Mouse (Mus musculus): Measurements from ENCODE around the gene Svs1. TPM values are rescaled to one million over a fixed set of nuclear protein-coding genes. Genes with fewer than 3 reads are reported as not detected.

Gene Svs1
- polyA plus RNA-seq, 1 experiment from 2014 or later, result not detected

DNA sequence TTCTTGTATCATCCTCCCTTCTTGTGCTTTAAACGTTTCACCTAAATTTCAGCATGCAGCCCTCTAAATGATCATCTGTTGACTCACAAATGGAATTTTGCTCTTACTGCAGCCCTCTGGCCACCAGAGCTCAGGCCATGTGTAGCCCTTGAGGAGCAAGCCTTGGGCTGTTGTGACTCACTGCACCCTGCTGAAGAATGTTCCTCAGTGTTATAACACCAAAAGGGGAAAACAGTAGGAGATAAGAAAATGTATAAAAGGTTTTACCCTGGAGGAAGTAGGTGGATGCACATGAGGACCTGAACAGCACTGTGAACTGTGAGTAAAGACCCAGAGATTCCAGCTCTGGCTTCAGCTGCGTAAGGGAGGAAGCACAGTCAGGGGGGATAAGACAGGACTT lies 12.0 kb upstream of the Svs1 start, which contains the start of gene Doxl2:
Doxl2 (plus strand) TSS at position 301 of the 400 bp plus-strand sequence.
- Histone ChIP-seq H3K27ac (replicated peaks) (no peak within 1 kb of the TSS), H3K9me3 (replicated peaks) (no peaks in the 10 kb centered on the region), H3K4me2 (no peak within 1 kb of the TSS), H3K4me3 (replicated peaks) (no peak within 1 kb of the TSS), H3K36me3 (replicated peaks) (no peaks in the 10 kb centered on the region), H3K9ac (no peak within 1 kb of the TSS), H3K27me3 (no peaks in the 10 kb centered on the region), H3K4me1 (replicated peaks) (no peaks in the 10 kb centered on the region)
- WGBS (ENCODE audit: insufficient replicate concordance), result 57% methylated on average over 2 of the region's 2 CpGs
- no peak for ATAC-seq (ENCODE audit: insufficient read depth)

DNA sequence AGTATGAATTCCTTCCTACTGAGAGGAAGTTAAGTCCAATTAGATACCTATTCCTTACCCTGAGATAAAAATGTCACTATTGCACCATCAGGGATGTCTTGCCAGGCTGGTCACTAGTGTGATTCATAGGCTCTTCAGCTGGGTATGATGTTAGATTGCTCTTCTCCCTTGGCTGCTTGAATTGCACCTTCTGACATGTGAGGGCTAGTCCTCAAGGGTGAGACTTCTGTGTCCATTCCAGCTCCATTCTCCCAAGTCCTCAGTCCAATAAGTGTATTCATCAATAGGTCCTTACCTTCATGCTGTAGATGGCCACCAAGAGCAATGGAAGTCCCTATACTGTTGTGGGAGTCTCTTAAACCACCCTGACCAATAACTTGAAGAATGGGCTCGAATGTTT lies 7.0 kb upstream of the Svs1 start:
- no peaks in the 10 kb centered on the region for H3K27me3 ChIP-seq
- H3K4me1 ChIP-seq (replicated peaks), result no peaks in the 10 kb centered on the region
- no peak overlapping the region for H3K9ac ChIP-seq
- H3K36me3 ChIP-seq (replicated peaks), result no peaks in the 10 kb centered on the region
- no peak overlapping the region for H3K27ac ChIP-seq (replicated peaks)
- H3K4me2 ChIP-seq, result no peak overlapping the region
- no peak overlapping the region for H3K4me3 ChIP-seq (replicated peaks)
- H3K9me3 ChIP-seq (replicated peaks), result no peaks in the 10 kb centered on the region
- ATAC-seq (ENCODE audit: insufficient read depth), result no peak
- WGBS (ENCODE audit: insufficient replicate concordance), result 29% methylated on average over 1 of the region's 1 CpGs

DNA sequence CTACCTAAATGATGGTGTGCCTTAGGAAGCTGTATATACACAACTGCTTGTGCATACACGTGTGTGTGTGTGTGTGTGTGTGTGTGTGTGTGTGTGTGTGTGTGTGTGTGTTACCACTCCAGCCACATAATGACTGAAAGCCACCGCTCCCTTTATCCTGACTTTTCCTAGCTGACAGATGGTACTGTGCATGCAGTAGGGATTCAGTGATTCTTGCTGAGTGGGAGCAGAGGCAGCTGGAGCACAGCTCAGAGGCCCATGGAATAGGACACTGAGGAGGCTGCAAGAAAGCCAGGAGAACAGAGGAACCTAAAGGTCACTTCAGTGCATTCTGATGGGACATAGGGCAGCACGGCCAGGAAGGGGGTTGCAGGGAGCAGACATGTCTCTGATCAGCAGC lies 4.4 kb upstream of the Svs1 start:
- Histone ChIP-seq H3K27ac (replicated peaks) (no peak overlapping the region), H3K4me3 (replicated peaks) (no peak overlapping the region), H3K4me2 (no peak overlapping the region), H3K9me3 (replicated peaks) (no peaks in the 10 kb centered on the region), H3K4me1 (replicated peaks) (no peaks in the 10 kb centered on the region), H3K36me3 (replicated peaks) (no peaks in the 10 kb centered on the region), H3K27me3 (no peaks in the 10 kb centered on the region), H3K9ac (no peak overlapping the region)
- ATAC-seq (ENCODE audit: insufficient read depth), result no peak
- 45% methylated on average over 3 of the region's 3 CpGs for WGBS (ENCODE audit: insufficient replicate concordance)

DNA sequence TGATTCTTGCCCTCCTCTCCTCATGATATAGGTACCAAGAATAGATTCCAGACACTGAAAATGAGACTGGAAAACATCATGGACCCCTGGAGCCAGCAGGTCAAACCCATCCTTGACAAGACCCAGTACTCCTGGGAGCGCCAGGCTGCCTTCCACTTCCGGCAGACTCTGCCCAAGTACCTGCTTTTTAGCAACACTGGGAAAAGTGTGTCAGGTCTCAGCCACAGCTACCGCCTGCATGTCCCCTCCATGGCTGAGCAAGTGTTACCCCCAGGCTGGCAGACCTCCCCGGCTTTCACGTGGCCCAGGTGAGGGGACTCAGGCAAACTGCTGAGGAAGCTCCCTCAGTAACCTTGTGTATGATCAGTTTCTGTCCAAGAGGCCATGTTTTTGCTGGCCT lies 3.3 kb downstream of the Svs1 start:
- ATAC-seq (ENCODE audit: insufficient read depth), result no peak
- H3K27ac ChIP-seq (replicated peaks), result no peak overlapping the region
- no peak overlapping the region for H3K4me2 ChIP-seq
- no peaks in the 10 kb centered on the region for H3K27me3 ChIP-seq
- no peaks in the 10 kb centered on the region for H3K36me3 ChIP-seq (replicated peaks)
- no peaks in the 10 kb centered on the region for H3K9me3 ChIP-seq (replicated peaks)
- H3K4me3 ChIP-seq (replicated peaks), result no peak overlapping the region
- WGBS (ENCODE audit: insufficient replicate concordance), result 78% methylated on average over 5 of the region's 5 CpGs
- H3K9ac ChIP-seq, result no peak overlapping the region
- no peaks in the 10 kb centered on the region for H3K4me1 ChIP-seq (replicated peaks)

DNA sequence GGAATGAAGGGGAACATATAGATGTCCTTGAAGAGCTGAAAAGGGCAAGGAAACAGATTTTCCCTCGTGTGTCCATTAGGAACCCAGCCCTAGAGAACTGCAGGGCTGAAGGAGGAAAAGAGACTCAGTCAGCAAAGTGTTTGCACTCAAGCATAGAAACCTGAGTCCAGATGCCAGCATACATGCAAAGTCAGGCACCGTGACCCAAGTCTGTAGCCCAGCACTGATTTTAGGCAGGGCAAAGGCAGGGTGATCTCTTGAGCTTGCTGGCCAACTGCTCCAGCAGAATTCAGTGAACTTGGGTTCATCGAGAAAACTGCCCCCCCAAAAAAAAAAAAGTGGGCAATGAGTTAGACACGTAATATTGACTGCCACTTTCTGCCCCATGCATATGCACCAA lies 5.3 kb downstream of the Svs1 start:
- Histone ChIP-seq H3K4me1 (replicated peaks) (no peaks in the 10 kb centered on the region), H3K4me2 (no peak overlapping the region), H3K9ac (no peak overlapping the region), H3K4me3 (replicated peaks) (no peak overlapping the region), H3K9me3 (replicated peaks) (no peaks in the 10 kb centered on the region), H3K27me3 (no peaks in the 10 kb centered on the region), H3K36me3 (replicated peaks) (no peaks in the 10 kb centered on the region), H3K27ac (replicated peaks) (no peak overlapping the region)
- WGBS (ENCODE audit: insufficient replicate concordance), result 52% methylated on average over 4 of the region's 4 CpGs
- no peak for ATAC-seq (ENCODE audit: insufficient read depth)

DNA sequence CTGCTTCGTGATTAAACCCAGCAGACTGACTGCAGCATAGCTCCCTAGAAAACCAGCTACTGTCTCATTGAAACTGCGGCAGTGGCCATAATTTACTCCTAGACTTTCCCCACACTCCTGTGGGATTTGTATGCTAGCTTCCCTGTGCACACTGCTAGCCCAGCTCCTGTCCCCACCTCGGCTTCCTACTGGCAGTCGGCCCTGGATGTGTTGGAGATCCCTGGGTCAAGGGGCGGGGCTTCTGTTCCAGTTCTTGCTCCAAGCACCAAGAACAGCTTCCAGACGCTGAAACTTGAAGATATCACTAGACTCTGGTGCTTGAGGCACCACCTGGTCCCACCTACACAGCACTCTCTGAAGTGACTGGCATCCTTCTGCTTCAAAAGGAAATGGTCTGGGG lies 11.5 kb downstream of the Svs1 start:
- Histone ChIP-seq H3K27me3 (no peaks in the 10 kb centered on the region), H3K36me3 (replicated peaks) (no peaks in the 10 kb centered on the region), H3K9ac (no peak overlapping the region), H3K27ac (replicated peaks) (no peak overlapping the region), H3K9me3 (replicated peaks) (no peaks in the 10 kb centered on the region), H3K4me2 (no peak overlapping the region), H3K4me3 (replicated peaks) (no peak overlapping the region), H3K4me1 (replicated peaks) (no peaks in the 10 kb centered on the region)
- ATAC-seq (ENCODE audit: insufficient read depth), result no peak
- 59% methylated on average over 6 of the region's 6 CpGs for WGBS (ENCODE audit: insufficient replicate concordance)

DNA sequence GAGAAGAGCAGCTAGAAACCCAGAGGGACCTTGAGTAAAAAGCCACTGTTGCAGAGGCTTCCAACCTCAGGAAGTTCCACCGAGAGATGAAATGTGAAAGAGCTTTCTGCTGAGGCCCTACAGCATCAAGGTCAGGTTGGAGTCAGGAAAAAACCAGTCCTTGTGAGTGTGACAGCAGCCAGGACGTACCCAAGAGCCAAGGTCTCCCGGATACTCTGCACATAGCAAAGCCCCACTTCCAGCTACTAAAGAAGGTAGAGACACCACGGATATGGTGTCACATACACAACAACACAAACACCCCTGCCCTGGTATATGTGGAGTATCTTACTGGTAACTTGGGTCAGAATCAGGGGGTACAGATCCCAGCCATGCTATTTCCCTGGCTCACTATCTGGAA lies 12.1 kb downstream of the Svs1 start:
- no peak for ATAC-seq (ENCODE audit: insufficient read depth)
- no peak overlapping the region for H3K27ac ChIP-seq (replicated peaks)
- no peaks in the 10 kb centered on the region for H3K27me3 ChIP-seq
- no peak overlapping the region for H3K9ac ChIP-seq
- no peak overlapping the region for H3K4me3 ChIP-seq (replicated peaks)
- H3K9me3 ChIP-seq (replicated peaks), result no peaks in the 10 kb centered on the region
- H3K36me3 ChIP-seq (replicated peaks), result no peaks in the 10 kb centered on the region
- 60% methylated on average over 4 of the region's 4 CpGs for WGBS (ENCODE audit: insufficient replicate concordance)
- H3K4me2 ChIP-seq, result no peak overlapping the region
- no peaks in the 10 kb centered on the region for H3K4me1 ChIP-seq (replicated peaks)

DNA sequence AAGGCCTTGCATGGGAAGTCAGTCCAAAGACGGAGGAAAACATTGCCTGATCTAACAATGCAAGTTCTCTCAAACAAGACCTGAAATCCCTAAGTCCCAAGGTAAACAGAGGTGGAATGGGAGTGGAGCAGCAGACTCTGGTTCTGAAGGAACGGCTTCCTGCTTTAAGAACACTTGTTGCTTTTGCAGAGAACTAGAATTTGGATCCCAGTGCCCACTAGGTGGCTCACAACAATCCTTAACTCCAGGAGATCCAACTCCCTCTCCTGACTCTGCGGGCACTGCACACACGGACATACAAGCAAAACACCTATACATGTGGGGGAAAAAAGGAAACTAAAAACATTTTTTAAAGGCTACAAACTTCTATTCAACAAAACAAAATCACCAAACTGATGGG lies 16.7 kb downstream of the Svs1 start:
- Histone ChIP-seq H3K27me3 (no peaks in the 10 kb centered on the region), H3K36me3 (replicated peaks) (no peaks in the 10 kb centered on the region), H3K4me2 (no peak overlapping the region), H3K9ac (no peak overlapping the region), H3K4me1 (replicated peaks) (peaks cover 4% of the 10 kb centered on the region), H3K4me3 (replicated peaks) (no peak overlapping the region), H3K9me3 (replicated peaks) (no peaks in the 10 kb centered on the region), H3K27ac (replicated peaks) (no peak overlapping the region)
- WGBS (ENCODE audit: insufficient replicate concordance), result 40% methylated on average over 4 of the region's 4 CpGs
- no peak for ATAC-seq (ENCODE audit: insufficient read depth)

DNA sequence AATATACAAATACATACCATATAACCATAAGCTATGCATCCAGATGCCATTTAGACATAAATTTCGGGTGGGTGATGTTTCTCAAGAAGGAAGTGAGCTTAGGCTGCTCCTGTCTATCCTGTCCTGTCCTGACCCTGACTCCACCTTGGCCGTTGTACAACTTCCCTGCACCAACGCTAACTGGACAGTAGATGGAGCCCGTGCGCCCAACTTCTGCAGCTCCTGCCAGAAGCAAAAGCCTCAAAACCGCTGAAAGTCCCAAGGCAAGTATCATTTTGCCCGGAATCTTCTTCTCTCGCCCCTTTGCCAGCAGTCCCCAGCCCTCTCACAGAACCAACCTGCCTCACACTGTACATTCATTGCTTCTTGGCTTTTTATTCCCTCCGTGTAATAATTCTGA lies 21.3 kb downstream of the Svs1 start:
- H3K9ac ChIP-seq, result no peak overlapping the region
- H3K4me3 ChIP-seq (replicated peaks), result peak overlapping the region; percentile 22; the same call in 1 of the 2 replicates
- H3K4me2 ChIP-seq, result peak overlapping the region; percentile 48
- H3K27me3 ChIP-seq, result no peaks in the 10 kb centered on the region
- ATAC-seq (ENCODE audit: insufficient read depth), result no peak
- H3K4me1 ChIP-seq (replicated peaks), result peaks cover 8% of the 10 kb centered on the region
- no peaks in the 10 kb centered on the region for H3K36me3 ChIP-seq (replicated peaks)
- no peaks in the 10 kb centered on the region for H3K9me3 ChIP-seq (replicated peaks)
- WGBS (ENCODE audit: insufficient replicate concordance), result 2% methylated on average over 9 of the region's 9 CpGs
- no peak overlapping the region for H3K27ac ChIP-seq (replicated peaks)

DNA sequence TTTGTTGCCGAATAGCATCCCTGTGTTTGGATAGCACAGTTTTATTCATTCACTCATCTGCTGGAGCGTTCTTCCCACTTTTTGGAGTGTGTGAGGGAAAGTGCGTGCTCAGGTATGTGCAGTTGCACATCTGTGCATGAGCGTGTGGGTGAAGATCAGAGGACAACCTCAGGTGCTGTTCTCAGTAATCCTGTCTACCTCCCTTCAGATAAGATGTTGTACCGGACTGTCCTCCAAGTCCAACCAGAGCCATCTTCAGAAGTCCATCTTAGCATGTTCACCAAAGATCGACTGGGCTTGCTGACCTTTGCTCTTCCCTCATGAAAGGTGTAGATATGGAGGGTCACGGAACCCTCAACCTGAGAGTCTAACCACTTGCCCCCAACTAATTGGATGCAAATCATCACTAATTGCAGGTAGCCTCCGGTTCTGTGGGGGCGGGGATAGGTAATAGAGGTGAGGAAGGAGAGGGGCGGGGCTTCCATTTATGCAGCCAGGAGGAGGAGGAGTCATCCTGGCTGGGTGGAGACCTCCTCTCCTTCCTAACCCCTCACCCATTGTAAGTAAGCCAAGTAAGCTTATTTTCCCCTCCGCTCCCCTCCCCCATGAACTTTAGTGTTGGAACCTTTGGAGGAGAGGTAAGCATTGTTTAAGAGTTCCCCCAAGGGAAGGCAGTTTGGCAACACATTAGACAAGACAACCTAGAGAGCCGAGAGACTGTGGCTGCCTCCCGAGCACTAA lies 21.9 kb downstream of the Svs1 start:
- no peak for ATAC-seq (ENCODE audit: insufficient read depth)
- Histone ChIP-seq H3K27me3 (no peaks in the 10 kb centered on the region), H3K27ac (replicated peaks) (no peak overlapping the region), H3K4me3 (replicated peaks) (peak overlapping the region; percentile 22; the same call in 1 of the 2 replicates), H3K9me3 (replicated peaks) (no peaks in the 10 kb centered on the region), H3K9ac (no peak overlapping the region), H3K36me3 (replicated peaks) (no peaks in the 10 kb centered on the region), H3K4me1 (replicated peaks) (peaks cover 8% of the 10 kb centered on the region), H3K4me2 (peak overlapping the region; percentile 48)
- WGBS (ENCODE audit: insufficient replicate concordance), result 27% methylated on average over 13 of the region's 13 CpGs

DNA sequence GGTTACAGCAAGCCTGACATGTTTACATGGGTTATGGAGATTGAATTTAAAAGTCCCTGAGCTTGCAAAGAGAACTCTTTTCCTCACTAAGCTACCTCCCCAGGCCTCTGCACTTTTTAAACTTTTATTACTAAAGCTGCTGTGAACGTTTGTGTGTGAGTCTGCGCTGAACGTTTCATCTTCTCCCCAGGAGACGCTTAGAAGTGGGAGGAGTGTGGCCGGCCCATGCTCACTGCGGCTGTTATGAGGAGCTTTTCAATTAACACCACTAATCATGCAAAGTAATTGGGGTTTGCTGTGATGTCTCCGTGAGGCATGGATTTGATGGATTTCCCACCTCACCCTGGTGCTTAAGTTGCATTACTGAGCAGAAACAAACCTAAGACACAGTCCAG lies 22.5 kb downstream of the Svs1 start:
- H3K4me1 ChIP-seq (replicated peaks), result peaks cover 8% of the 10 kb centered on the region
- no peaks in the 10 kb centered on the region for H3K36me3 ChIP-seq (replicated peaks)
- H3K9ac ChIP-seq, result no peak overlapping the region
- H3K4me3 ChIP-seq (replicated peaks), result no peak overlapping the region
- no peaks in the 10 kb centered on the region for H3K27me3 ChIP-seq
- 0 out of 2 replicates have a peak overlapping the region, but pooled peaks have one; percentile 48 for H3K4me2 ChIP-seq
- no peak overlapping the region for H3K27ac ChIP-seq (replicated peaks)
- ATAC-seq (ENCODE audit: insufficient read depth), result no peak
- H3K9me3 ChIP-seq (replicated peaks), result no peaks in the 10 kb centered on the region
- 54% methylated on average over 7 of the region's 7 CpGs for WGBS (ENCODE audit: insufficient replicate concordance)

DNA sequence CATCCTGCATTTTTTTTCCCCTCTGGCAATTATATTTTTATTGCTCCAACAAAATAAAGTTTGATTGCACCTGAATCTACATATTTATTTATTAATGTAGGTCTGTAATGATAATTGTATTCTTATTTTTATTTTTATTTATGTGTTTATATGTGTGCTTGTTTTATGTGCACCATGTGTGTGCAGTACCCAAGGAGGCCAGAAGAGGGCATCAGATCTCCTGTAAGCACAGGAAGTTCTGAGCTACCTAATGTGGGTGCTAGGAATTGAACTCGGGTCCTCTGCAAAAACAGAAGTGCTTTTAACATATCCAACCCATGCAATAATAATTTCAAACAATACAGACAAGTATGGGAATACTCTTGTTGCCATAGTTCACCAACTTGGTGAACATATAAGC lies 23.0 kb downstream of the Svs1 start:
- Histone ChIP-seq H3K36me3 (replicated peaks) (no peaks in the 10 kb centered on the region), H3K9me3 (replicated peaks) (no peaks in the 10 kb centered on the region), H3K4me2 (no peak overlapping the region), H3K27ac (replicated peaks) (no peak overlapping the region), H3K4me3 (replicated peaks) (no peak overlapping the region), H3K27me3 (no peaks in the 10 kb centered on the region), H3K9ac (no peak overlapping the region), H3K4me1 (replicated peaks) (peaks cover 8% of the 10 kb centered on the region)
- no peak for ATAC-seq (ENCODE audit: insufficient read depth)
- WGBS (ENCODE audit: insufficient replicate concordance), result 48% methylated on average over 1 of the region's 1 CpGs

Measured in liver, embryonic 15.5 days (tissue).